Comparison of ENCODE assay signal across 31 mouse cellular contexts in the genomic region with DNA sequence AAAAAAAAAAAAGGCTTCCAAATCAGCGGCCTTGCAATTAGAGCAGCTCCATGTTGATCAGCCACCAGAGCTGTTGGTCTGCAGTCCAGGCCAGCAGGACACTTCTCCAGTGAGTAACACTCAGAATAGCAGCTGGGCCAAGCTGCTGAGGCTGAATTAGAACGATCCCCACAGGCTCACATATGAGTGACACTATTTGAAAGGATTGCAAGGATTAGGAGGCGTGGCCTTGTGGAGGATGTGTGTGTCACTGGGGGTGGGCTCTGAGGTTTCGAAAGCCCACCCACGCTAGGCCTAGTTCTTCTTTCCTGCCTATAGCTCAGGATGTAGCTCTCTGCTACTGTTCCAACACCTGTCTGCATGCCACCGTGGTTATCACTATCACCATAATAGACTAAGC.
"Had no signal": no experiment of that assay in that cellular context is flagged by ENCODE, and none has a peak within 500 bp of the region (broad histone marks: within the 10 kb centered on the region; RNA-seq: fewer than 3 reads in every experiment).

No protein-coding gene starts in this region.

- ATAC-seq: liver, embryonic 12.5 days; liver, postnatal 0 days; lung, postnatal 0 days; midbrain, embryonic 13.5 days; midbrain, embryonic 15.5 days; midbrain, embryonic 16.5 days had no signal

- H3K27ac ChIP-seq: limb, embryonic 10.5 days; limb, embryonic 12.5 days; limb, embryonic 13.5 days; limb, embryonic 15.5 days; liver, embryonic 12.5 days; liver, embryonic 13.5 days; liver, embryonic 14.5 days; liver, embryonic 15.5 days; lung, embryonic 15.5 days; macrophage; midbrain, embryonic 10.5 days; midbrain, embryonic 12.5 days; midbrain, embryonic 13.5 days; midbrain, embryonic 15.5 days had no signal

- H3K27me3 ChIP-seq: limb, embryonic 12.5 days; limb, embryonic 13.5 days; limb, embryonic 15.5 days; liver, embryonic 12.5 days; liver, embryonic 13.5 days; liver, embryonic 15.5 days; lung, embryonic 15.5 days; megakaryocyte, embryonic 14.5 days; midbrain, embryonic 12.5 days; midbrain, embryonic 13.5 days; midbrain, embryonic 15.5 days had no signal

- H3K4me1 ChIP-seq: limb, embryonic 13.5 days; limb, embryonic 15.5 days; lung, embryonic 15.5 days; midbrain, embryonic 10.5 days had no signal

- DNase-seq: left cerebral cortex, postnatal 4 days; liver; liver, embryonic 13.5 days; liver, postnatal 0 days; lung, adult 18-20 months; lung, adult 2 months; lung, embryonic 14.5 days; lung, postnatal 10 days; lung, postnatal 14 days; lung, postnatal 36 days; lung, postnatal 4 days; midbrain, embryonic 14.5 days had no signal

- H3K9me3 ChIP-seq: limb, embryonic 10.5 days; limb, embryonic 12.5 days; limb, embryonic 13.5 days; limb, embryonic 15.5 days; liver, embryonic 12.5 days; liver, embryonic 13.5 days; liver, embryonic 15.5 days; lung, embryonic 15.5 days; megakaryocyte, embryonic 14.5 days; midbrain, embryonic 10.5 days; midbrain, embryonic 12.5 days; midbrain, embryonic 13.5 days; midbrain, embryonic 15.5 days had no signal

- H3K4me2 ChIP-seq: limb, embryonic 12.5 days; limb, embryonic 13.5 days; limb, embryonic 15.5 days; liver, embryonic 11.5 days; liver, embryonic 12.5 days; liver, embryonic 13.5 days; liver, embryonic 15.5 days; lung, embryonic 14.5 days; lung, embryonic 15.5 days; midbrain, embryonic 11.5 days; midbrain, embryonic 12.5 days; midbrain, embryonic 13.5 days; midbrain, embryonic 15.5 days had no signal

- H3K9ac ChIP-seq: limb, embryonic 12.5 days; limb, embryonic 13.5 days; limb, embryonic 15.5 days; liver, embryonic 12.5 days; liver, embryonic 13.5 days; liver, embryonic 14.5 days; liver, embryonic 15.5 days; liver, postnatal 0 days; lung, embryonic 14.5 days; lung, embryonic 15.5 days; midbrain, embryonic 12.5 days; midbrain, embryonic 13.5 days; midbrain, embryonic 15.5 days had no signal

- H3K4me3 ChIP-seq: limb, embryonic 10.5 days; limb, embryonic 12.5 days; limb, embryonic 13.5 days; limb, embryonic 15.5 days; liver, embryonic 12.5 days; liver, embryonic 13.5 days; liver, embryonic 15.5 days; lung, embryonic 15.5 days; megakaryocyte, embryonic 14.5 days; midbrain, embryonic 10.5 days; midbrain, embryonic 12.5 days; midbrain, embryonic 13.5 days; midbrain, embryonic 15.5 days; myocyte had no signal

- H3K36me3 ChIP-seq: limb, embryonic 15.5 days; lung, embryonic 15.5 days; midbrain, embryonic 12.5 days; midbrain, embryonic 15.5 days had no signal
